Comparison of ENCODE assay signal across 20 mouse cellular contexts in the genomic region with DNA sequence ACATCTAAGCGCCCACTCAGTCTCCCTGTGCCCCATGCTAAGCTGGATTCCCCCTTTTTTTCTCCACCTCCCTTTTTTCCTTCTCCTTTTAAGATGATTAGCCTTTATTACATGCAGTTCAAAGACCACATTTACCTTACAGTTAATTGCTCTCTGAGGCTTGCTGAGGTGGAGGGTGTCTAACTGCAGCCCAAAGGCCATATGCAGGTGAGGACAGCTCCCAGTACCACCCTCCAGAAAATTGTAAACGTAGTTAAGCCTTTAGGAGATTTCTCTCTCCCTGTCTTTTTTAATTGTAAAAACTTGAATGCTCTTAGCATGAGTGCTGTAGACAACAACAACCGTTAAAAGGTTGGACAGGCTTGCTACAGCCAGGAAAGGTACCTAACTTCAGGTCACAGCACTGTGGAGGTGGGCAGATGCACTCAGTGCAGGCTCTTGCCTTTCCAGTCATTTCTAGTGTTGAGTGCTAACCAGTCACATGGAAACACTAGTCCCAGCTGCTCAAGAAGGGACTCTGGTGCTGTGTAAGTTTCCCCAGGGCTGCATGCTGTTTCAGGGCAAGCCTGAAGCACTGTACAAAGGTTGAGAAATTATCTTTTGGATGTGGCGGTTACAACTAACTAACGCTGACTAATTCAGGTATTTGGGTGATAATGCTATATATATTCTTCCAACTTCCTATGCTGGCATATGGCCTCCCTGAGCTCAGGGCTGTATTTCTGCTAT.
"Had no signal": no experiment of that assay in that cellular context is flagged by ENCODE, and none has a peak within 500 bp of the region (broad histone marks: within the 10 kb centered on the region; RNA-seq: fewer than 3 reads in every experiment).

No protein-coding gene starts in this region.

- H3K36me3 ChIP-seq: midbrain, embryonic 12.5 days; midbrain, embryonic 15.5 days; neural tube, embryonic 12.5 days; neural tube, embryonic 15.5 days had no signal

- H3K4me3 ChIP-seq: kidney, embryonic 15.5 days; limb, embryonic 12.5 days; limb, embryonic 15.5 days; midbrain, embryonic 12.5 days; midbrain, embryonic 15.5 days; neural tube, embryonic 12.5 days; neural tube, embryonic 15.5 days; stomach, embryonic 15.5 days had no signal

- ATAC-seq: liver, postnatal 0 days; midbrain, embryonic 15.5 days had no signal

- H3K27me3 ChIP-seq: kidney, embryonic 15.5 days; limb, embryonic 12.5 days; limb, embryonic 15.5 days; midbrain, embryonic 15.5 days; neural tube, embryonic 12.5 days; stomach, embryonic 15.5 days had no signal

- H3K27ac ChIP-seq: kidney, embryonic 15.5 days; limb, embryonic 12.5 days; limb, embryonic 15.5 days; liver, embryonic 14.5 days; macrophage; midbrain, embryonic 15.5 days; neural tube, embryonic 12.5 days; neural tube, embryonic 15.5 days; stomach, embryonic 15.5 days had no signal

- DNase-seq: kidney, postnatal 4 days; left cerebral cortex, postnatal 4 days; liver, postnatal 0 days; right cerebral cortex, postnatal 14 days; right cerebral cortex, postnatal 4 days; spleen, adult 18-20 months; thymus, adult 18-20 months; thymus, postnatal 36 days had no signal

- H3K9ac ChIP-seq: kidney, embryonic 15.5 days; limb, embryonic 12.5 days; limb, embryonic 15.5 days; liver, embryonic 14.5 days; liver, postnatal 0 days; lung, embryonic 14.5 days; midbrain, embryonic 12.5 days; midbrain, embryonic 15.5 days; neural tube, embryonic 12.5 days; neural tube, embryonic 15.5 days; stomach, embryonic 15.5 days had no signal

- H3K4me2 ChIP-seq: kidney, embryonic 15.5 days; limb, embryonic 12.5 days; limb, embryonic 15.5 days; liver, embryonic 11.5 days; lung, embryonic 14.5 days; midbrain, embryonic 12.5 days; midbrain, embryonic 15.5 days; neural tube, embryonic 12.5 days; neural tube, embryonic 15.5 days; stomach, embryonic 15.5 days had no signal

- H3K9me3 ChIP-seq: kidney, embryonic 15.5 days; limb, embryonic 12.5 days; limb, embryonic 15.5 days; midbrain, embryonic 12.5 days; midbrain, embryonic 15.5 days; neural tube, embryonic 12.5 days; neural tube, embryonic 15.5 days; stomach, embryonic 15.5 days had no signal
